Mouse (Mus musculus) olfactory bulb, adult 2 months (tissue): Measurements from ENCODE around the gene Fcmr. TPM values are rescaled to one million over a fixed set of nuclear protein-coding genes. Genes with fewer than 3 reads are reported as not detected.

Experiments
- H3K27ac ChIP-seq: fragments of 200-500 bp; 2 replicates; pipeline ENCODE4 v1.5.1; 2012; ENCODE audit warnings: low read depth, low read length; ENCODE audit not compliant: insufficient read depth
- H3K4me1 ChIP-seq: fragments of 200-500 bp; 2 replicates; pipeline ENCODE4 v1.6.1; 2012; ENCODE audit warnings: low read length; ENCODE audit not compliant: control insufficient read depth, insufficient read depth
- H3K4me3 ChIP-seq: fragments of 200-500 bp; 2 replicates; pipeline ENCODE4 v1.5.1; 2012; ENCODE audit warnings: mild to moderate bottlenecking, low read depth, low read length, moderate library complexity; ENCODE audit not compliant: insufficient read depth
- CTCF ChIP-seq: fragments of 200-500 bp; IDR thresholded peaks from 2 replicates; pipeline ENCODE4 v1.5.1; 2012; ENCODE audit warnings: low read depth, mild to moderate bottlenecking, low read length, moderate library complexity; ENCODE audit not compliant: insufficient read depth
- POLR2A ChIP-seq: fragments of 200-500 bp; IDR thresholded peaks from 2 replicates; pipeline ENCODE4 v1.6.1; 2012; ENCODE audit warnings: mild to moderate bottlenecking, low read depth, low read length, moderate library complexity; ENCODE audit not compliant: insufficient read depth
- WGBS: fragments of 180-500 bp; shearing (Covaris S2); methylation state at CpG from one replicate; pipeline ENCODE4 v1.1.7; 2018; 5-methylcytosine and 5-hydroxymethylcytosine counted together
- polyA plus RNA-seq: library from polyadenylated mRNA; stranded (reverse); fragments of >200 nt; gene quantifications from 2 replicates; pipeline ENCODE4 v1.2.4, GENCODE M21; 2012; ENCODE audit warnings: low replicate concordance; ENCODE audit not compliant: missing spikeins, insufficient read depth, insufficient read length

Gene Fcmr
- not detected in 2 replicates for polyA plus RNA-seq

DNA sequence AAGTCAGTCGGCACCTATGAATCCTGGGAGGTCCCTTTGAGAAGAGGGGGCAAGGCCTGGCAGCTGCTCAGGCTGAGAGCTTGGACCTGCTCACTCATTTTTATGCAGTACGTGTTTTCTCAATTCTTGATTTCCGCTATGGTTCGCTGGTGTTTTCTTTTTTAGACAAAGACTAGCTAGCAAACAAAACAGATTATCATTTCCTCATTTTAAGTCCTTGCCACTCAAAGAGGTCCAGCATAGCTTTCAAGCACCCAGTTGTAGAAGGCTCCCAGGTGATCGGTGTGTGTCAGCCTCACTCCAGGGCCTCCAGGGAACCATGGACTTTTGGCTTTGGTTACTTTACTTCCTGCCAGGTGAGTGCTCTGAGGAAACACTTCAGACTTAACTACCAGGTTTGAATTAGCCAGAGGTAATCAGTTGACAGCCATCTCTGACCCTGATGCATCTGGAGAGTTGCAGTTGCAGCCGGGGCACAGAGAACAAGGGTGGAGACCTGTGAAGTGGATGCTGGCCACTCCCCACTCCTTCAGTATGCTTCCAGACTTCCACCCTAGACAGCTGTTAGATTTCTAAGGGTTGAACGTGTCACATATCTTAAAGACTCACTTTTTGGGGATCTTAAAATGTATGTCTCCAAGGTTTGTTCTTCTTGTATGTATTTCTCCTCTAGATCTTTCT is at the start of gene Fcmr:
TSS of gene Fcmr (plus strand) at position 129 of the 681 bp plus-strand sequence.
- WGBS: 80% methylated on average over 7 of the region's 7 CpGs
- Histone ChIP-seq H3K27ac (no peak within 1 kb of the TSS), H3K4me1 (peaks cover 3% of the 10 kb centered on the region), H3K4me3 (no peak within 1 kb of the TSS)
- TF ChIP-seq CTCF: no peak
- TF ChIP-seq POLR2A: no peak

GRCm38 (mm10) chr1:130819737-130820136 is 45.7 kb upstream of the Fcmr start:
- 59% methylated on average over 1 of the region's 1 CpGs for WGBS
- Histone ChIP-seq H3K4me1 (no peaks in the 10 kb centered on the region), H3K4me3 (no peak overlapping the region), H3K27ac (no peak overlapping the region)
- TF ChIP-seq POLR2A (no peak), CTCF (no peak)

DNA sequence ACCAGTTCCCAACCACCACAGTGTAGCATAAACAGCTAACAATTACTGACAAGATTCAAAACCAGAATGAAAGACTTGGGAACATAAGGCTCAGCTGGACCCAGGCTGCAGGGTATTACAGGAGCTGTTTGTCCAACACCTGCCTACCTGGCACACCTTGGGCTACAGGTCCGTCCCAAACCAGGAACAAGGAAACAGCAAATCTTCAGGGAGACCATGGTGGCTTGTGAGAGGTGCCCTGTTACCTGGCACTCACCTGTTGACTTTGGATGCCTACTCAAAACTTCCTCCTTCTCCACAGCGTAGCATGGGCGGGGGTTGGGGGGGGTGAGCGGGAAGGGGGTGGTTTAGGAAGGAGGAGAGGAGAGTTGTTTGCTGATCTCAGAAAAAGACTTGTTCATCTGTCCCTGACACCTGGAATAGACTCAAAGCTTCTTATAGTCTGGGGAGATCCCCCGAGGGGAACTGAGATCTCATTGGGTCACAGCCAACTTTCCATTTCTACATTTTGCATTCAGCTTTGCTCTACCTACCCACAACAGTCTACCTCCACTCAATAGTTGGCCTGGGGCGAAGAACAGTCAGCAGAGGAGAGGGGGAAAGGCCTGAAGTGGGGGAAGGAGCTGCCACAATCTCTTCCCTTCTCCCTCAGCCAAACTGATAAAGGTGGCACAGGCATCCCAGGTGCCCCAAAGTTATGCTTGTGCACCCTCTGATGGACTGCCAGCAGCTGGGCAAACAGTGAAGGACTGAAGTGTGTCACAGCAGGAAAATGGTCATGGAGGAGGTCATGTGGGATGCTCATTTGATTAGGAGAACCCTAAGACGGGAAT is 44.9 kb upstream of the Fcmr start:
- 92% methylated on average over 7 of the region's 7 CpGs for WGBS
- TF ChIP-seq CTCF (no peak), POLR2A (no peak)
- no peak overlapping the region for H3K4me3 ChIP-seq
- H3K27ac ChIP-seq: no peak overlapping the region
- no peaks in the 10 kb centered on the region for H3K4me1 ChIP-seq

DNA sequence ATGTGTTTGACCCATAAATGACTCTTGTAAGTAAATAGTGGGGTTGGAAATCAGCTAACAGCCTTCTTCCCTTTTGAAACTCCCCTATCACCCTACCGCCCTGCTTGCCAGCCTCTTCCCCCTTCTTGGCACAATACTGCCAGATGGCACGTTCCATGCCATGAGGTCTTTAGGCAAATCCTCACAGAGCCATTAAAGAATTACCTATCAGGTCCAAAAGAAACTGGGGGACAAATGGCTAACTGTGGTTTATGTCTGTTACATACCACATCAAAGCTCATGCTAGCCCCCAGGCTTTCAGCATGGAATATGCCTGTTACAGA is 44.4 kb upstream of the Fcmr start:
- Histone ChIP-seq H3K27ac (no peak overlapping the region), H3K4me1 (no peaks in the 10 kb centered on the region), H3K4me3 (no peak overlapping the region)
- 84% methylated on average over 2 of the region's 2 CpGs for WGBS
- no peak for TF ChIP-seq CTCF
- no peak for TF ChIP-seq POLR2A

GRCm38 (mm10) chr1:130821911-130822625 is 43.4 kb upstream of the Fcmr start:
- no peaks in the 10 kb centered on the region for H3K4me1 ChIP-seq
- 90% methylated on average over 9 of the region's 9 CpGs for WGBS
- H3K27ac ChIP-seq: no peak overlapping the region
- no peak for TF ChIP-seq CTCF
- TF ChIP-seq POLR2A: no peak
- no peak overlapping the region for H3K4me3 ChIP-seq

DNA sequence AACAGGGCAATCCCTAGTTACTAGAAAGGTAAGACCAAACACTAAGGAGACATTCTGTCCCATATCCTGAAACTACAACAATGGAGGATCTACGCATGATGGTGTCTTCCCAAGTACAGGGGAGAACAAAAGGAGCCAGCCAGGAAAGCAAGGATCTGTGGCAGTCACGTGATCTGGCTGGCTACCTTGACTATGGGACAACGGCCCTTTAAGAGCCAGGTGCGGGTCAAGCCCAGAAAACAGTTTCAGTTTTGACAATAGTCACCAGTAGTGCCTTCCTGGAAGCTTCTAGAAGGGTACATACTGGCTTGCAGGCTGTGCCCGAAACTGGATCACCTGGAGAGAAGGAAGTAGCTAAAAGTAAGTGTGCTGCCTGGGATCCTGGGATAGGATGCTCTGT is 39.0 kb upstream of the Fcmr start, which contains the start of gene Pigr:
TSS of gene Pigr (plus strand) at position 237 of the 400 bp plus-strand sequence.
- TF ChIP-seq POLR2A: no peak
- no peak for TF ChIP-seq CTCF
- Histone ChIP-seq H3K4me1 (no peaks in the 10 kb centered on the region), H3K4me3 (no peak within 1 kb of the TSS), H3K27ac (no peak within 1 kb of the TSS)
- WGBS: 87% methylated on average over 5 of the region's 5 CpGs

- Histone ChIP-seq H3K4me3 (no peak overlapping the region), H3K27ac (no peak overlapping the region), H3K4me1 (no peaks in the 10 kb centered on the region)
- TF ChIP-seq POLR2A (no peak), CTCF (no peak)
- 75% methylated on average over 4 of the region's 4 CpGs for WGBS
These were observed 36.8 kb upstream of the Fcmr start for GRCm38 (mm10) chr1:130828656-130829055.

- no peak overlapping the region for H3K4me3 ChIP-seq
- 65% methylated on average over 8 of the region's 8 CpGs for WGBS
- no peak overlapping the region for H3K27ac ChIP-seq
- TF ChIP-seq POLR2A (no peak), CTCF (no peak)
- no peaks in the 10 kb centered on the region for H3K4me1 ChIP-seq
These were observed 35.3 kb upstream of the Fcmr start for GRCm38 (mm10) chr1:130829906-130830830.
